Mouse (Mus musculus) CH12.LX (cell line): ENCODE results near the gene Arpp19.

Experiments
- CTCF ChIP-seq, 2 experiments: IDR thresholded peaks in 1 of 2; conservative IDR thresholded peaks in 1 of 2; 2 replicates each; pipeline ENCODE4 v1.5.1; 2011 to 2012; ENCODE audit warnings: low read depth in 2 of 2, low read length in 2 of 2, improper control_type of control experiment in 1 of 2, inconsistent platforms in 1 of 2, mild to moderate bottlenecking in 1 of 2, moderate library complexity in 1 of 2
- ELF1 ChIP-seq: IDR thresholded peaks from 2 replicates; pipeline ENCODE4 v1.6.1; 2014; ENCODE audit warnings: low read depth, mild to moderate bottlenecking, inconsistent platforms, low read length, improper control_type of control experiment
- EP300 ChIP-seq: IDR thresholded peaks from 2 replicates; pipeline ENCODE4 v1.6.1; 2011; ENCODE audit warnings: low read length, improper control_type of control experiment
- ETS1 ChIP-seq: conservative IDR thresholded peaks from 2 replicates; pipeline ENCODE4 v1.6.1; 2012; ENCODE audit warnings: low read depth, mild to moderate bottlenecking, inconsistent platforms, low read length, improper control_type of control experiment, moderate library complexity
- HCFC1 ChIP-seq: IDR thresholded peaks from 2 replicates; pipeline ENCODE4 v1.6.1; 2012; ENCODE audit warnings: low read depth, mild to moderate bottlenecking, inconsistent platforms, low read length, improper control_type of control experiment
- IRF4 ChIP-seq: IDR thresholded peaks from 2 replicates; pipeline ENCODE4 v1.6.1; 2014; ENCODE audit warnings: low read depth, mild to moderate bottlenecking, inconsistent platforms, low read length, improper control_type of control experiment
- MAFK ChIP-seq: IDR thresholded peaks from 2 replicates; pipeline ENCODE4 v1.6.1; 2011; ENCODE audit warnings: low read length, improper control_type of control experiment; ENCODE audit not compliant: insufficient replicate concordance
- POLR2A ChIP-seq: IDR thresholded peaks from 2 replicates; pipeline ENCODE4 v1.6.1; 2011; ENCODE audit warnings: low read depth, mild to moderate bottlenecking, improper control_type of control experiment, low read length
- POLR2AphosphoS2 ChIP-seq: IDR thresholded peaks from 2 replicates; pipeline ENCODE4 v1.6.1; 2011; ENCODE audit warnings: low read depth, low read length, improper control_type of control experiment
- RCOR1 ChIP-seq: conservative IDR thresholded peaks from 2 replicates; pipeline ENCODE4 v1.6.1; 2012; ENCODE audit warnings: low read depth, mild to moderate bottlenecking, inconsistent platforms, low read length, improper control_type of control experiment
- UBTF ChIP-seq: IDR thresholded peaks from 2 replicates; pipeline ENCODE4 v1.6.1; 2012; ENCODE audit warnings: low read depth, mild to moderate bottlenecking, inconsistent platforms, low read length, improper control_type of control experiment, moderate library complexity
- USF1 ChIP-seq: IDR thresholded peaks from 2 replicates; pipeline ENCODE4 v1.6.1; 2014; ENCODE audit warnings: low read depth, mild to moderate bottlenecking, inconsistent platforms, low read length, improper control_type of control experiment
- ZC3H11A ChIP-seq: IDR thresholded peaks from 2 replicates; pipeline ENCODE4 v1.6.1; 2012; ENCODE audit warnings: low read depth, mild to moderate bottlenecking, inconsistent platforms, low read length, improper control_type of control experiment
- ZNF384 ChIP-seq: IDR thresholded peaks from 2 replicates; pipeline ENCODE4 v1.6.1; 2012; ENCODE audit warnings: low read depth, low read length, improper control_type of control experiment, inconsistent platforms

GRCm38 (mm10) chr9:75025689-75026088 lies 11.7 kb upstream of the Arpp19 start:
- TF ChIP-seq POLR2A (no peak), CTCF (conservative IDR thresholded peaks at IDR 0.05 in 1 of 2, IDR thresholded peaks at IDR 0.05 in 1 of 2; ENCODE audit: low read depth in 2 of 2, low read length in 2 of 2) (peak; percentile 39 to 61; a peak in 3 of 4 replicates), ZNF384 (no peak), ETS1 (no peak), RCOR1 (no peak), EP300 (no peak), ZC3H11A (no peak), HCFC1 (no peak), ELF1 (no peak), IRF4 (no peak), POLR2AphosphoS2 (no peak), MAFK (no peak), UBTF (no peak), USF1 (no peak)
